Mouse (Mus musculus) midbrain, postnatal 0 days (tissue): ENCODE measurements around the gene Try10. TPM values are rescaled to one million over a fixed set of nuclear protein-coding genes. Genes with fewer than 3 reads are reported as not detected.
"Not testable (repeated sequence)": the region's sequence is repeated elsewhere in the genome, so short reads cannot be mapped to it uniquely, and the experiment has no call there.

Source experiments
- ATAC-seq: fragments of 200-750 bp; cut with Nextera tagmentation; 2 replicates; pipeline ENCODE4 v1.8.0; 2017; ENCODE audit warnings: moderate number of reproducible peaks, mild to moderate bottlenecking, moderate TSS enrichment, moderate library complexity; ENCODE audit not compliant: low FRiP score
- DNase-seq: peaks from one replicate; pipeline ENCODE4 v3.0.0-alpha.2; 2015; ENCODE audit warnings: low spot score
- H3K27ac ChIP-seq: fragments of 300-500 bp; sonication (generic); 2 replicates; pipeline ENCODE4 v1.5.1; 2014; ENCODE audit warnings: low read depth, mild to moderate bottlenecking, low read length, mixed read lengths
- H3K27me3 ChIP-seq: fragments of 300-500 bp; sonication (generic); 2 replicates; pipeline ENCODE4 v1.6.1; 2014; ENCODE audit warnings: low read length, control low read depth, mixed read lengths; ENCODE audit not compliant: insufficient read depth
- H3K36me3 ChIP-seq: fragments of 300-500 bp; sonication (generic); 2 replicates; pipeline ENCODE4 v1.6.1; 2014; ENCODE audit warnings: low read length, control low read depth, mixed read lengths; ENCODE audit not compliant: insufficient read depth
- H3K4me1 ChIP-seq: fragments of 300-500 bp; sonication (generic); 2 replicates; pipeline ENCODE4 v1.6.1; 2014; ENCODE audit warnings: mild to moderate bottlenecking, control low read depth, antibody characterized with exemption, low read length, mixed read lengths; ENCODE audit not compliant: insufficient read depth
- H3K4me2 ChIP-seq: fragments of 300-500 bp; sonication (generic); 2 replicates; pipeline ENCODE4 v1.6.1; 2014; ENCODE audit warnings: low read depth, mild to moderate bottlenecking, low read length, mixed read lengths; ENCODE audit not compliant: poor library complexity, severe bottlenecking
- H3K4me3 ChIP-seq: fragments of 300-500 bp; sonication (generic); 2 replicates; pipeline ENCODE4 v1.5.1; 2014; ENCODE audit warnings: low read depth, mild to moderate bottlenecking, low read length, moderate library complexity
- H3K9ac ChIP-seq: fragments of 300-500 bp; sonication (generic); replicated peaks from 2 replicates; pipeline ENCODE4 v1.6.1; 2014; ENCODE audit warnings: mild to moderate bottlenecking, low read length, moderate library complexity, mixed read lengths; ENCODE audit not compliant: poor library complexity, severe bottlenecking
- H3K9me3 ChIP-seq: fragments of 300-500 bp; sonication (generic); 2 replicates; pipeline ENCODE4 v1.6.1; 2016; ENCODE audit warnings: low read length, control low read depth
- CTCF ChIP-seq: IDR thresholded peaks from 2 replicates; pipeline ENCODE4 v1.5.1; 2016; ENCODE audit warnings: antibody characterized with exemption, mild to moderate bottlenecking
- WGBS: fragments of 180-500 bp; shearing (Covaris S2); extraction: QIAGEN DNeasy Blood & Tissue Kit; methylation state at CpG from one replicate; pipeline ENCODE4 v1.1.7; 2014; 5-methylcytosine and 5-hydroxymethylcytosine counted together
- polyA plus RNA-seq: library from polyadenylated mRNA; unstranded; fragments of >200 nt; fragmentation: Nextera tagmentation; extraction: Ambion mirVana; gene quantifications from 2 replicates; pipeline ENCODE4 v1.2.1, GENCODE M21; 2015
- total RNA-seq: library from RNA; depleted of rRNA; stranded (reverse); fragments of >200 nt; gene quantifications from 2 replicates; pipeline ENCODE4 v1.2.3, GENCODE M21; 2014; rRNA removed

The Try10 gene
- not detected in 2 replicates for total RNA-seq
- polyA plus RNA-seq, result not detected in 2 replicates

DNA sequence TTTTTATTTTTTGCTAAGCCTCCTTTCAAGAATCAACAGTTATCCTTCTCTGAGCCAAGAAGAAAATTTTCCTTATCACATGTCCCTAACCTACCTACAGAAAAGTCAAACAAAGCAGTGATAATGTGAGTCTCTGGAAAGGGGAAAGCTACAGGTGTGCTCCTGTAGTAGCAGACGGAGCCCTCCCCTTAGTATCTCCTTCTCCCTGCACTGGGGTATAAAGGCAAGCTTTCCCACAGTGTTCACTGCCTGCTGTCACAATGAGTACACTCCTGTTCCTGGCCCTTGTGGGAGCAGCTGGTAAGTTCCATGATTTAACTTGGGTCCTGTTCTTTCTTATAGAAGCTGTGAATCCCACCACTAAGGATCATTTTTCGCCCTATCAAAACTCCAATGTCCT lies at the start of gene Try10:
TSS of gene Try10 (plus strand) at position 174 of the 400 bp plus-strand sequence.
- H3K36me3 ChIP-seq, result no peaks in the 10 kb centered on the region
- H3K27ac ChIP-seq, result no peak within 1 kb of the TSS
- H3K9me3 ChIP-seq, result no peaks in the 10 kb centered on the region
- DNase-seq, result no peak
- no peak within 1 kb of the TSS for H3K4me2 ChIP-seq
- ATAC-seq, result no peak
- TF ChIP-seq CTCF, result no peak
- H3K9ac ChIP-seq, result no peak within 1 kb of the TSS
- 79% methylated on average over 2 of the region's 2 CpGs for WGBS
- H3K4me1 ChIP-seq, result no peaks in the 10 kb centered on the region
- H3K4me3 ChIP-seq, result no peak within 1 kb of the TSS
- H3K27me3 ChIP-seq, result no peaks in the 10 kb centered on the region

DNA sequence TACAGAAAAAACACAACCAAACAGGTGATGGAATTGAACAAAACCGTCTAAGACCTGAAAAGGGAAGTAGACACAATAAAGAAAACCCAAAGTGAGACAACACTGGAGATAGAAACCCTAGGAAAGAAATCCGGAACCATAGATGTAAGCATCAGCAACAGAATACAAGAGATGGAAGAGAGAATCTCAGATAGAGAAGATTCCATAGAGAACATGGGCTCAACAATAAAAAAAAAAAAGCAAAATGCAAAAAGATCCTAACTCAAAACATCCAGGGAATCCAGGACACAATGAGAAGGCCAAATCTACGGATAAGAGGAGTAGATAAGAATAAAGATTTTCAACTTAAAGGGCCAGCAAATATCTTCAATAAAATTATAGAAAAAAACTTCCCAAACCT lies 37.2 kb upstream of the Try10 start, which contains the start of gene Try5:
TSS of gene Try5 (minus strand) at position 101 of the 400 bp plus-strand sequence.
- H3K9me3 ChIP-seq, H3K9ac ChIP-seq, H3K36me3 ChIP-seq, DNase-seq, H3K27me3 ChIP-seq, H3K27ac ChIP-seq, H3K4me1 ChIP-seq, H3K4me3 ChIP-seq, H3K4me2 ChIP-seq, ATAC-seq: not testable (repeated sequence)
- 78% methylated on average over 3 of the region's 3 CpGs for WGBS

DNA sequence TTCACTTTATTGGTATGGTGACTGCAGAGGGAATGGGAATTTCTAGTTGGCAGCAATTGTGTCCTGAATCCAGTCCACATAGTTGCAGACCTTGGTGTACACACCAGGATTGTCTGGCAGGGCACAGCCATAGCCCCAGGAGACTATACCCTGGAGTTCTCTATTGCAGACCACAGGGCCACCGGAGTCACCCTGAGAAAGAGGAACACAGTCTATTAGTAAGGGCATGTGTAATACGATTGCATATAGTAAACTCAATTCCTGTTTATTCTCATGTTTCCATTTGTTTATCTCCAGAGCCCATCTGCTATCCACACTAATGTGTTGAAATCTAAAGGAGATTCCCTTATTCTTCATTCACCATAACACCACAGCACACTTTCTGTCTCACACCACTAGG lies 19.9 kb downstream of the Try10 start:
- not testable (repeated sequence) for H3K4me2 ChIP-seq, H3K4me1 ChIP-seq, H3K4me3 ChIP-seq, H3K36me3 ChIP-seq, H3K9me3 ChIP-seq, H3K27ac ChIP-seq, ATAC-seq, H3K27me3 ChIP-seq, DNase-seq, H3K9ac ChIP-seq
- 100% methylated on average over 1 of the region's 2 CpGs for WGBS

DNA sequence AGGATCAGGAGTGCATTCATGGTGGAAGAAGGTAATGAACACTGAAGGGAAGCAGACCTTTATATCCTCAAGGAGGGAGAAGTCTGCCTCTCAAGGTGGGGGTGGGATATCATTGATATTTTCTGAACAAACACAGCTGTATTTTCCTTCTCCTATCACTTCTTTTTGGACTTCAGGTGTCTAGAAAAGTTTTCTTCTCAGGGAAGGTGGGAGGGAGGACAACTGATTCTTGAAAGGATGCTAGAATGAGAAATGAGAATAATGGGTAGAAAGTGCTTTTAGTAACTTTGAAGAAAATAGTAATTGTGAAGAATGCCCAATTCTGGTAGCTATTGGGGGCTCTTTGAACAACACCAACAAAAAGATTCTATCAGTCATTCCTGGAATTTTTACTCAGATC lies 23.7 kb downstream of the Try10 start, which contains the start of gene Prss3:
TSS of gene Prss3 (minus strand) at position 101 of the 400 bp plus-strand sequence.
- not testable (repeated sequence) for H3K4me2 ChIP-seq, H3K36me3 ChIP-seq, ATAC-seq, H3K27me3 ChIP-seq, H3K9me3 ChIP-seq, H3K4me1 ChIP-seq, H3K9ac ChIP-seq, H3K4me3 ChIP-seq, DNase-seq, H3K27ac ChIP-seq

DNA sequence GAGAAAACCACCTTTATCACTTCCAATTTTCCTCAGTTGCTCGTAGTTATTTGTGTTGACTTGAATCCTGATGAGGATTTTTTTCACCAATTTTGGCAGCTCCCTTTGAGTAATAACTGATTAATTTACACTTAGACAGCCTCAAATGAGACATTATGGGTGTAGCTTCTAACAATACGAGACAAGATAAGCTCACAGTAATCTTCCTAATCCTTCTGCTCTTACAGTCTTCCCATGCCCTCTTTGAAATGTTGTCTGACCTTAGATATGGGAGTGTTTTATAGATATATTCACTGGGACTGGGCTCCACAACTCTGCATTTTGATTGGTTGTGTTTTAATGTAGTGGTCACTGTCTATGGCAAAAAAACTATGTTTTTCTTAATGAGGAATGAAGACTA lies 32.9 kb downstream of the Try10 start:
- no peak for ATAC-seq
- no peaks in the 10 kb centered on the region for H3K36me3 ChIP-seq
- H3K4me3 ChIP-seq, result no peak overlapping the region

DNA sequence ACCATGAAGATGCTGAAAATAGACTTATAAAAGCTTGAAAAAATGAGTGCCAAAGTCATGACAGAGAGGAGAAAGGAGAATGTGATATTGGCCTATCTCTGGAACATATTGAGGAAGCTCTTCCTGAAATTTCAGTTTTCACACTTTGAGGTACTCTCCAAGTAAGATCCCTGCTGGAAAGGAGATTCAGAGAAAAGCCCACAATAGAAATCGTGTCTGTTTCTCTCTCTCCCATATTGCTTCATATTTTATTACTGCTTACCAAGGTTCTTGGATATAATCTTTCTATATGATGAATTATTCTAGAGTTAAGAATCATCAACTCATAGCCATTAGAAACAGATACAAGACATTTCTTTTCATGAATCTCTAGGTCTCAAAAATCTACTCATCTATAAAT lies 37.7 kb downstream of the Try10 start:
- H3K9ac ChIP-seq, H3K4me1 ChIP-seq, H3K27ac ChIP-seq, ATAC-seq, H3K36me3 ChIP-seq, H3K27me3 ChIP-seq, H3K9me3 ChIP-seq, H3K4me2 ChIP-seq, DNase-seq, H3K4me3 ChIP-seq: not testable (repeated sequence)
- WGBS, result 65% methylated on average over 1 of the region's 1 CpGs

More for the DNA sequence above, 32.9 kb downstream of the Try10 start:
- no peaks in the 10 kb centered on the region for H3K27me3 ChIP-seq
- no peak for TF ChIP-seq CTCF
- H3K4me2 ChIP-seq, result no peak overlapping the region
- no peak overlapping the region for H3K27ac ChIP-seq
- WGBS, result 81% methylated on average over 2 of the region's 2 CpGs
- H3K9me3 ChIP-seq, result no peaks in the 10 kb centered on the region
- no peaks in the 10 kb centered on the region for H3K4me1 ChIP-seq
- DNase-seq, result no peak
- H3K9ac ChIP-seq, result no peak overlapping the region

DNA sequence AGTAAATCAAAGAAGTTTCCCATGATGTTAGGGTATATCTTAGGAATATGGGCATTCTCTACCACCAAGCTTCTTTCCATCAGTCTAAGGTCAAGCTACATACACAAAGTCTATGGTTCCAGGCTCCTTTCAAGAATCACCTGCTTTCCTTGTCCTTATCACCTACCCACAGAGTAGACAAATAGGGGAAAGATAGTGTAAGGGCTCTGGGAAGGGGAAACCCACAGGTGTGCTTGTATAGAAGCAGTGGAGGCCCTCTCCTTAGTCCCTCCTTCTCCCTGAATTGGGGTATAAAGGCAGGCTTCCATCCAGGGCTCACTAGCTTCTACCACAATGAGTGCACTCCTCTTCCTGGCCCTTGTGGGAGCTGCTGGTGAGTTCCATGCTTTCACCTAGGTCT lies 38.2 kb downstream of the Try10 start, which contains the start of gene Gm5771:
TSS of gene Gm5771 (plus strand) at position 301 of the 400 bp plus-strand sequence.
- H3K9ac ChIP-seq, H3K36me3 ChIP-seq, H3K4me2 ChIP-seq, H3K4me1 ChIP-seq, H3K4me3 ChIP-seq, H3K9me3 ChIP-seq, ATAC-seq, H3K27ac ChIP-seq, H3K27me3 ChIP-seq, DNase-seq: not testable (repeated sequence)

Other genes starting within 250 kb of the Try10 start
- gene Try4, start 51.8 kb upstream of the Try10 start, total RNA-seq, result not detected in 2 replicates
- not detected in 2 replicates for gene Try4, start 51.8 kb upstream of the Try10 start, polyA plus RNA-seq
- 0.49 TPM in 1 of 2 replicates, not detected in the other for gene Try5, start 37.3 kb upstream of the Try10 start, total RNA-seq
- gene Try5, start 37.3 kb upstream of the Try10 start, polyA plus RNA-seq, result 0.22 and 0.26 TPM in 2 replicates
- not detected in 2 replicates for gene Prss3, start 23.6 kb downstream of the Try10 start, total RNA-seq
- gene Prss3, start 23.6 kb downstream of the Try10 start, polyA plus RNA-seq, result not detected in 2 replicates
- gene Gm5771, start 38.3 kb downstream of the Try10 start, total RNA-seq, result not detected in 2 replicates
- not detected in 2 replicates for gene Gm5771, start 38.3 kb downstream of the Try10 start, polyA plus RNA-seq
- gene Gm10334, start 92.0 kb downstream of the Try10 start, total RNA-seq, result 0.52 TPM in 1 of 2 replicates, not detected in the other
- not detected in 2 replicates for gene Gm10334, start 92.0 kb downstream of the Try10 start, polyA plus RNA-seq
- gene Prss1, start 104.8 kb downstream of the Try10 start, total RNA-seq, result not detected in 2 replicates
- not detected in 2 replicates for gene Prss1, start 104.8 kb downstream of the Try10 start, polyA plus RNA-seq
- not detected in 2 replicates for gene Prss2, start 167.7 kb downstream of the Try10 start, total RNA-seq
- gene Prss2, start 167.7 kb downstream of the Try10 start, polyA plus RNA-seq, result not detected in 2 replicates